Mouse (Mus musculus) megakaryocyte, embryonic 14.5 days (primary cell): ENCODE data around the gene Cd4.

Source experiments
- FLI1 ChIP-seq: IDR thresholded peaks from 2 replicates; pipeline ENCODE4 v1.6.1; 2012; ENCODE audit warnings: low read length, inconsistent platforms, mixed read lengths
- GATA1 ChIP-seq: IDR thresholded peaks from 3 replicates; pipeline ENCODE4 v1.6.1; 2012; ENCODE audit warnings: mixed read lengths, low read length, inconsistent platforms, borderline replicate concordance

GRCm38 (mm10) chr6:124814858-124815774 is 72.9 kb downstream of the Cd4 start:
- TF ChIP-seq GATA1 = no peak
- TF ChIP-seq FLI1 = no peak
